Mouse (Mus musculus): ENCODE results near the gene Sema3f.
A peak's percentile ranks its signal among the peaks of the same experiment; 100 is the strongest.

Gene Sema3f

DNA sequence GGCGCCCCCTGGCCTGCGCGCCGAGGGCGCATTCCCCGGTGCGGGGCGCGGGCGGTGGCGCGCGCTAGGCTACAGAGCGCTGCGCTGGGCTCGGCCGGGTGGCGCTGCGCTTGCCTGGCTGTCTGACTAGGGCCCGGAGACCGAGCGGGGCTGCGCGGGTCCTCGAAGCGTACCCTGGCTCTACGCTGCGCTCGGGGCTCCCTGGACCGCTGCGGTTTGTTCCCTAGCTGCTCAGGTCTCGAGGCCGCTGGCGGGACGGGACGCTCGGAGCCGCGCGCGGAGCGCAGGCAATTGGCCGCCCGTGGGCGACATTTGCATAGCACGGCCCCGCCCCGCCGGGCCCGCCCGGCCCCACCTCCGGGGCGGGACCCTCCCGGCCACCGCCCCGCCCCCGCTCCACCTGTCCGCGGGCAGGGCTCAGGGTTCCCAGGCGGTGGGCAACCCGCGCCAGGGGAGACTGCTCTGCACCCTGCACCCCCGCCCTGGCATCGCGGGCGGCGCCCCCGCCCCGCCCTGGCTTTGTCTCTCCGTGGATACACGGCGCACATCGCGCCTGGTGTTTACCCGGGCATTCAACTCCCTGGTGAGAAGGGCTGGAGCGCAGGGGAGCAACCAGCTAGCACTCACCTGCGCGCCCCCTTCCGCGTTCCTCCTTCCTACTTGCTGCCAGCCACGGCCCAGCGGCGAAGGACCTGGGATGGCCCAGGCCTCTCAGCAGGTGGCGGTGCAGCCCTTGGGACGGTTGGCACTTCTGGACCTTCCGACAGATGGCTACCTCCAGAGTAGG lies at the start of gene Sema3f:
Sema3f (minus strand) TSS at position 779 of the 787 bp plus-strand sequence.
- peak; percentile 70 for DNase-seq (ENCODE audit: low read depth)

DNA sequence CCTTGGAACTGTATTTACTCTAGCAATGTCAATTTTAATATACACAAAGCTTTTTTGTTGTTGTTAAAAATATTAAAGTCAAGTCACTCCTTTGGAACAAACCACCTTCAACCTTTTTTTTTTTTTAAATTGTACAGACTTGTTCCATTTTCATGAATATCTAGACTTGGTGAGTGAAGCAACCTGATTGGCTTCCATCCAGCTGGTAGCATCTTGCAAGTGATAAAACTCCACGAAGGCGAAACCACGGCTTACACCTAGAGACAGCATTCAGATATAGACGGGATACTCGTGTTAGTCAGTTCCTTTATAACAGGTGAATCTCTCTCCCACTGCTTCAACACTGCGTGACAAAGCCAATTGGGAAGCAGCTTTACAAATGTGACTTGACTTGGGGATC lies 49.3 kb upstream of the Sema3f start:
- no peak for DNase-seq (ENCODE audit: low read depth)

DNA sequence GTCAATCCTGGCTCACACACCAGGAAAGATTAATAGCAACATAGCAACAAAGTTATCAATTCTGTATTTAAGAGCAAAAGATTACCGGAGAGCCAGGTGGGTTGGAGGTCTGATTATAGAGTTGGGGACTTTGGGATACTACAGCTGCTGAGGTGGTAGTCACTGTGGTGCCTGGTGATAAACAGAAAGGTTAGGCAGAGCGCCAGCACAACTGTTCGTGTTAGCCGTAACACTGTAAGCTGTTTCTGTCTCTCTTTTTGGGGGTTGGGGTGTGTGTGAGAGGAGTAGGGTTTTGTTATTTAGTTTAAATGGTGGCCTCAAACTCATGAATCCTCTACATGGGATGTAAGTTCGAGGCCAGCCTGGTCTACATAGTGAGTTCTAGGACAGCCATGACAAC lies 40.1 kb upstream of the Sema3f start:
- DNase-seq (ENCODE audit: low read depth), result no peak

DNA sequence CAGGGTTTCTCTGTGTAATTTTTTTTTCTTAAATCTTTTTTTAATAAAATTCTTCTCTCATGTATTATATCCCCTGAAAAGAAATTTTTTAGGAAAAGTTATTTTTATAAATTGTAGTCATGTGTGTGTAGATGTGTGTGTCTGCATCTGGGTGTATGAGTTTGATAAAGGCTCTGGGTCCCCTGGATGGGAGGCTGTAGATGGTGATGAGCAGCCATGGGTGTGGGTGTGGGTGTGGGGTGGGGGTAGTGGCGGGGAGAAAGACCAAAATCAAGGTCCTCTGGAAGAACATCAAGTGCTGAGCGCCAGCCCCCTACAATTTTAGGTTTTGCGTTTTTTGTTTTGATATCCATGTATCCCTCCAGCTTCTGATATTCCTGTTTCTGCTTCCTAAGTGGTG lies 37.8 kb upstream of the Sema3f start:
- DNase-seq (ENCODE audit: low read depth), result no peak

DNA sequence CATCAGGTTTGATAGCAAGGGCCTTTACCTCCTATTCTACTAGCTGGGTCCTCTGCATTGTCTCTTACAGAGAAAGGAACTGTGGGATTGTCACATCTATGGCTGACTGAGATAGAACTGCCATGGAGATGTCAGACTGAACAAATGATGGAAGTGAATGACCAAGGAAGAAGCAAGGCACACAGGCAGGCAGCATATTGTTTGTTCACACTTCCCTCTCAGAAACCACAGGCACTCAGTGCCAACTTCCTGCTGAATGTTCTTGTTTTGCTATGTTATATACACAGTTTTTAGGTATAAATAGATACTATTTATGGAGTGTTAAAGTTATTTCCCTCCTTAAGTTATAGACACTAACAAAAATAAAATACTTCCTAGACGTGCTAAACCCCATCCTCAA lies 37.0 kb upstream of the Sema3f start:
- DNase-seq (ENCODE audit: low read depth), result peak; percentile 44

DNA sequence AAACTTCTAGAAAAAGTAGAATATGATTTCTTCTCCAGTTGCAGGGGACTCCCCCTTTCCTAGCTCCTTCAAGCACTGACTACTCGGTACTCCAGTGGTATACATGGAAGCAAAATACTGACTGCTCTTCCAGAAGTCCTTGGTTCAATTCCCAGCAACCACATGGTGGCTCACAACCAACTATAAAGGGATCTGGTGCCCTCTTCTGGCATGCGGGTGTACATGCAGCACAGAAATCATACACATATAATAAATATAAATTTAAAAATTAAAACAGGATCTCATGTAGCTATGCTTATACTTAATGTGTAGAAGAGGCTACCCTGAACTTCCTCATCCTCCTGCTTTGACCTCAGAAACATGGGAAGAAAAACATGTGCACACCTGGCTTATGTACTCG lies 36.4 kb upstream of the Sema3f start:
- peak; percentile 37 for DNase-seq (ENCODE audit: low read depth)

DNA sequence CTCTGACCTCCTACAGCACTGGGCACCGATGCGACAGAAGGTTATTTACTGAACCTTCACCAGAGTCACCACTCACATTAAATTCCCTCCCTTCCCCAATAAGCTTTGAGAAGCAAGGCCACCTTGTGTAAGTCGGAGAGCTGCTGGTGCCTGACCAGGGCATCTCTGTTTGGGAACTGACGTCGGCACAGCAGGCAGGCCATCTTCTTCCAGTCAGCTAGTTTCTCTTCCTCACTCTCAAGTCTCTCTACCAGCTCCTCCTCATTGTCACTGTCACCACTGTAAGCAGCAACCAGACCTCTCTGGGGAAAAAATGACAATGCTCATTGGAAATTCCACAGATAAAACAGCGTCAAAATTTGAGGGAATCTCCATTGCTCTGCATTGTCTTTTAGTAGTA lies 33.8 kb upstream of the Sema3f start:
- DNase-seq (ENCODE audit: low read depth), result no peak

DNA sequence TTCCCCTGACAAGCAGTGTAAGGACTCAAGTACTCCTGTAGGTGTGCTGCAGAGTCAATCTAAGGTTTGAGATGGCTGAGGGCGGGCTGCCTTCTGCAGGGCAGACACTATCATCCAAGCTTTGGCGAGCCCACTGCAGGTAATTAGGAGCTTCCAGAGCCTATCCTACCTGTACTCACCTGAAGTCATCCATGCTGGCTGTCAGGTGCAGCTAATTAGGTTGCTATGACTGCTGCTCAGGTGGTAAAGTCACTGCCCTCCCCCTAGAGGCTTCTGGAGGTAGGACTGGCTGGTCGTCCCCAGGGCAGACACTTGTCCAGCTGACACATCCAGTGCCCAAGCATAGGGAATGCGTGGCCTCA lies 28.5 kb upstream of the Sema3f start:
- peak; percentile 66 for DNase-seq (ENCODE audit: low read depth)

DNA sequence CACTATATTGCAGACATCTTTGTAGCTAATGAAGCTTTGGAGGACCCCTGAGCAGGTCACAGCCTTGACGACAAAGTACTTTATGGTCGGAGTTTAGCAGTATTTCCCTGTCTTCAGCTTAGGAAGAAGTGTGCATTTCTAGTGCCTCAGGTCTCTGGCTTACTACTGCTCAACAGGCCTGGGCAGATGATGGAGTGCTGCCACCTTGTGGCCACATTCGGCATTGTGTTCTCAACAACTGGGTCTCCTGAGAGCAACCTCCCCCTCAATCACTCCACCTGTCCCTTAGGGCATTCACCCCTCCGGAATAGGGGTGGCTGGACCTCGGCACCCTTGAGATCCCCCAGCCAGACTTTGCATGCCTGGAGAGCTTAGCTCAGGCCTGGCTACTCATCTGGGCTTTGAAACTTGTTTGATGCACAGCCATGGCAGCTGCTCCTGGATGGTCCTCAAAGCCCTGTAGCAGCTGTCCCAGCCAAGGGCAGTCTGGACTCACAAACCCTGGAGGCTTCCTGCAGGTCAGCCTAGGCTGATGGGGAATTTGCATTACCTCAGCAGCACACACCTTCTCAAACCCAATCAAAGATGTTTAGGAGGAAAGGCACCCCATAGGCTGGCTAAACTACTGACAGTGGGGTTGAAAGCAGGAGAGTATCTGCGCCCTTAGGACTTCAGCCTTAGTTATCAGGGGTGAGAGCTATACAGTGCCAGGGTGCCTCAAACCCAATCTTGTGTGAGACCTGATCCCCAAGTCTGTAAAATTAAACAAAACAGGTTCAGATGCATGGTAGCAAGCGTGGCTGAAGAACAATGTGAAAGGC lies 28.0 kb upstream of the Sema3f start:
- DNase-seq (ENCODE audit: low read depth), result peak; percentile 81

DNA sequence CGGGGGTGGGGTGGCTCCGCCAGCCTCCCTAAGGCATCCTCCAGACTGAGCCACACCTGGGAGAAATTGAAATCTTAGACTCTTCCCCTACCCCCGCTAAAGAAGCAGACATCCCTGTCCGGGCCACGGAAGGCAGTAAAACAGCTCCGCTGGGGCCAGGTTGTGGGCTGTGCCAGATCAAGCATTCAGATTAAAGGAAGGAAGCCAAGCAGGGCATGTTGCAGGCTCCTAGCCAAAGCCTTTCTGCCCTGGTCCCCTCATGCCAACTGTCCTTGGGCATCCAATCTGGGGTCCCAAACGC lies 25.9 kb upstream of the Sema3f start:
- peak; percentile 56 for DNase-seq (ENCODE audit: low read depth)

DNA sequence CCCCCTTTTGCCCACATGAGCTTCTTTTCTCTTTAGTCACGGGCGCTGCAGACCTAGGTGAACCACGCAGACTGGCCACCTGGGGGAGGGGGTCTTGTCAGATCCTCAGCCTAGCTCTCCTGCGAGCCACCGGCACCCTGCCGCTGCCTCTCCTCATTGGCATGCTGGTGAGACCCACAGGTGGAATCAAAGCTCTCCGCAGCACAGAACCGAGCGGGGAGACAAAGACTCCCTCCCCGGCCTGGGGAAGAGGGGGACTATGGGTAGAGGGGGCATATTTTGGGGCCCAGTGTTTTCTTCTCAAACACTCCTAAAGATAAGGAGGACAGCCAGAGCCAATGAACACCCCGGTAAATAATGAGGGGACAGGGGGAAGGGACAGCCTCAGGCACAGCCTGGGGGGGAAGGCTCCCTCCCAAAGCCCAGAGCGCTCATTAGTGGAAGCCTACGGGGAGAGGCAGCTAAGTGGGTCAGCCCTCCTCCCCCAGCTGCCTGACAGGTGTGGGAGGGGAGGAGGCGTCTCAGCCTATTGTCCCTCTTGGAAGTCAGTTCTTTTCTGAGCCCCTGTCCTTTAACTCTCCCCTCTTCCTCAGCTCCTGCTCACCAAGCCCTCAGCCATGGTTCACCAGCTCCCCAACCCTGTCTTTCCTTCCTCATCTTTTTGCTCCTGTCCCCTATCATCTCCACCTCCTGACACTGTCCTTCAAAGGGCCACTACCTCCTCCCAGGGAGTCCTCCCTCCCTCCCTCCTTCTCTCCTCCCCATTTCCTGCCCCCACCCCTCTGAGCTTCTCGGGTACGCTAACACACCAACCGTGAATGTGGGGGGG lies 25.3 kb upstream of the Sema3f start:
- no peak for DNase-seq (ENCODE audit: low read depth)

DNA sequence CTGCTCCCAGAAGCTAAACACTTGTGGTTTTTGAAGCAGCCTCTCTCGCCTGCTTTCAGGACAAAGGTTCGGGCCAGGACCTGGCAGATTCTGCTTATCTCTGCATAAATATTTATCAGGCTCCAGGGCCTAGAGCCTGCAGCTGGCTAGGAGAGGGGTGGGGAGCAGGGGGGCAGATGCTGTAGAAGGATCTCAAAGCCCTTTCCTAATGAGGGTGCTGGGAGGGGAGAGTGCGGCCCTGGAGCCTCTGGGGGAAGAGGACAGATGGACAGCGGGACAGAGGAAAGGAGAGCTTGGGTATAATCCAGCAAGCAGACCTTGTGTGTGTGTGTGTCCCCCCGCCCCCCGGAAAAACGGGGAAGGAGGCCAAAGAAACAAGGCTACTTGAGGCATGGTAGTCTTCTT lies 24.3 kb upstream of the Sema3f start:
- no peak for DNase-seq (ENCODE audit: low read depth)

DNA sequence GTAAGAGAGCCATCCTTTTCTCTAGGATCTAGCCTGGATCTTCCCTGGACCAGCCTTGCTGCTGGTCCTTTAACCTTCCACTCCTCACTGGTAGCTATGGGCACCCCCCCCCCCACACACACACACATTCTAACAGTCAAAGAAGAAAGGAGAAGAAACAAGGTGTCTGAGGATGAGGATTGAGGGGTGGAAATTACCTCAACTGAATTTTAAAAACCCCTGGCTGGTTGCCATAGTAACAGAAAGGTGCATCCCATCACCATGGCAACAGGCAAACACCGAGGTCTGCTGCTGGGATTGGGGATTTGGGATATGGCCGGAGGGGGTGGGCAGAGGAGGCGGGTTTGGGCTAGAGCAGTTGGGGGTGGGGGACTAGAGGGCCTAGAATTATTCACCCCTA lies 19.4 kb upstream of the Sema3f start:
- DNase-seq (ENCODE audit: low read depth), result no peak

DNA sequence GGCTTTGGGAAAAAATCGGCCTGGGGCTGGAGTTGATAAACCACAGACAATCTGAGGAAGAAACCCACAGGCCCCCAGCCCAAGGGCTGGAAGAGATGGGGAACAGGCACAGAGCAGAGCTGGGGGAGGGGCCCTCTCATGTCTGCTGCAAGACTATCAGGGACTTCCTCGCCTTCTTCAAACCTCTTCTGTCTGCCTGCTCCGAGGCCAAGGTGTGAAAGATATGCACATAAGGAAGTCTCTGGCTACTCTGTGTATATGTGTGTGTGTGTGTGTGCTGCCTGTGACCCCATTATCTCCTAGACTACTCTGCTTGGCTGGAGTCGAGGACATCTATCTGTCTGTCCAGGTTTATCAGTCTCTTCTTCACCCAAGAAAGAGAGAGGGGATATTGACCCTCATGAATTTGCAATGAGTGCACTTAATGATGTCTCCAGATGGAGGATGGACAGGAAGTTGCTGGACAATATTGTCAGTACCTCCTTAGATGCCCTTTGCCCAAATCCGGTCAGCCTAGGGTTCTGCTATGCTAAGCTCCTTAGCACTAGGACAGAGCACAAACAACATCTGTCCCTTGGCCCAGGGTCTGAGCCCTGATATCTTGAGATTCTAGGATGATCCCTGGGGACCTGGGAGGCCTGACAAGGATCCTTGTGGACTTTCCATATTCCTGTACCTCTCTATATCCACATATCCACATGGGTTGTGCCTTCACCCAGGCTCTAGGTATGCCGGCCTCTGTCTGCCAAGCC lies 18.8 kb upstream of the Sema3f start:
- DNase-seq (ENCODE audit: low read depth), result no peak

DNA sequence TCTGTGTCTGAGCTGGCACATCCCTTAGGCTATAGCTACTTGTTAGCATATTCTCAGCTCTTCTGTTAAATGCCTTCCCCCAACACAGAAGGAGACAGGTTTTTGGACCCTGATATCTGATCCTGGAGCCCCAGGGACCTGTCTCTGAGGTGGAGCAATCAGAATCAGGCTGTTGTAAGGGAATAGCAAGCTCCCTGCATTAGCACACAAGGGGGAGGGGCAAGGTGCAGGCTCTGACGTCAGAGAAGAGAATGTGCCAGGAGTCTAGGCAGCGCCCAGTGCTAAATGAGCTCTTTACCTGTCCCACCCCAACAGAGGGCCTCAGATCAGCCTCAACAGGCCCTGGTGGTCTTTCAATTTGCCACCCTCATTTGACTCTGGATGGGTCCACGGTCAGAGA lies 16.8 kb upstream of the Sema3f start:
- no peak for DNase-seq (ENCODE audit: low read depth)

DNA sequence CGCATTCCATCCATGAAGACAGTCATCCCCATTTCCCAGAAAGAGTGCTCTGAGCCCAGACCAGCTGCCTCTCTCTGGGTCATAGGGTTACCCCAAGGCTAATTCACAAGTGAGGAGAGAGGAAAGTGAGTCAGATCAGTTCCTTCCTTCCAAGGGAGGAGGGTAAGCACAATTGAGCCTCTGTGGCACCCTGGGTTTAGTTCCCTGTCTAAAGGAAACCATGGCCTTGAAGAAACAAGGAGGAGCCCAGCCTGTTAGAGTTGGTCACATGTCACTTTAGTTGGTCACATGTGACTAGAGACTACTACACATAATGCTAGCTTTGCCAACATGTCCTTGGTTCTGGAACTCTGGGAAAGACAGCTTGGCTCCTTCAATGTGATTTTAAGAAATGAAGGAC lies 14.5 kb upstream of the Sema3f start:
- DNase-seq (ENCODE audit: low read depth), result peak; percentile 96

DNA sequence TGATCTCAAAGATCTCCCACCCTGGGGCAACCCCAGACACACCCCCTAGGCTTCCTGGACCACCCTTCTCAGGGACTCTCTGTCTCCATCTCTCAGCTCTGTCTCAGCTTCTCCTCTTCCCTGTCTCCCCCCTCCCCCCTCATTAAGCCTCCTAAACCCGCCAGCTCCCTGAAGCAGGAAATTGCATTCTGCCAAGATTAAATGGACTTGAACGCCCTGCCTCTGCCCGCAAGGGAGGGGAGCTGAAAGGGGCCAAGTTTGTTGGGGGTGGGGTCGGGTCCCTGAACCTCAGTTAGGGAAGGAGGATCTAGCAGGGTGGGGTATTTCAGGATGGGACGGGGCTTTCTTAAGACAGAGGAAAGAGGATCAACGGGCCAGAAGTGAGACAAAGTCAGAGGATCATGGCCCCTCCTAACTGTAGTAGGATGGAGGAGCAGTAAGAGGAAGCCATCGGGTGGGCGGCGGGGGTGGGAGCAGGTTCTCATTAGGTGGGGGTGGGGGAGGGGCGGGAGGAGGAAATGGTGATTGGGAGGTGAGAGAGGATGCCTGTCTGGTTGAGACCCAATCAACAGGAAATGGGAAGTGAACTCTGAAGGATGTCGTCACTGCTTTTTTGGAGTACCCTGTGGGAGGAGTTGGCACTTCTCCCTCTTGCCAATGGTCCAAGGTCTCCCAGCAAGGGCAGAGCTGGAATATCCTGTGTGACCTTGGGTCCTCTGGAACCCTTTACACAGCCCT lies 13.7 kb upstream of the Sema3f start:
- DNase-seq (ENCODE audit: low read depth), result peak; percentile 69

DNA sequence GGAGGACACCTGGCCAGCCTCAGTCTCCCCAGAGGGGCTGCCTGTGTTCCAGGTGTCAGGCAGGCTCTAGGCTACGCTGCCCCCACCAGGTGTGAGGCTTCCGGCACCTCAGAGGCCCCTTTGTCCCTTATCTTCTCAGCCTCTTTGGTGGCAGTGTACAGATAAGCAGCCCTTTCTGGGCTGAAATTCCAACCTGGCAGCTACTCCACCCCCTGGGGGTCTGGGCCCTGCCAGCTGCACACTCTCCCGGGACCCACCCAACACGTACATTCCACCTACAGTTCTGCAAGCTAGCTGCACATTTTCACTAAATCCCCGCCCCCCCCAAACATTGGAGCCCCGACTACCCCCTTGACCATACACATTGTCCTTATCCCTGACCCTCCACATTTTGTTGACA lies 13.0 kb upstream of the Sema3f start:
- DNase-seq (ENCODE audit: low read depth), result no peak

DNA sequence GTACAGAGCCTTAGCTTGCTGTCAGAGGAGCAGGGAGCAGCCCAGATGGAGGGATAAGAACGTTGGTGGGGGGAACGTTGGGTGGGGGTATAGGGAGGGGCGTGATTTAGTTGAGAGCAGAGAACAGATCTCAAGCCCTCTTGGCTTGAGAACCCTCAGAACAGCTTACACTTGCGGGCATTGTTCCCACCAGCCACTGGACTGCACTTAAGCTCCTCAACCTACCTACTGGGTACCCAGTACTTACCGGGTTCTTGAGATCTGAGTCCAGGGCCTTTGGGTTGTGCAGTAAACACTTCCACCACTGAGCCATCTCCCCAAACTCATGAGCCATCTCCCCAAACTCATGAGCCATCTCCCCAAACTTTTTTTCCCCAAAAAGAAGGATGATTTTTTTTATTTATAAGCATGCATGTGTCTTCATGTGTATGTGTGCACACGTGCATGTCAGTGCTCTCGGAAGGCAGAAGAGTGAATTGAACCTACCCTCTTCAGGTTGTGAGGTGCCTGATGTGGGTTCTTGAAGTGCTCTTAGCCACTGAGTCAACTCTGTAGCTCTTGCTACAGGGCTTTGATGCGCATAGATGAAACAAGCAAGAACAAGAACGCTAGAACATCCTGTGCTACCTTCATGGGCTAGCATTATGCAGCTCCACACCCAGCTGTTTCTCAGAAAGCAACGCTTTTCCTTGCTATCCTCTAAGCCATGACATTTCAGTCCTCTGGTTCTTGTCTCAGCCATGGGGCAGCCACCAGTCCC lies 8.7 kb upstream of the Sema3f start:
- no peak for DNase-seq (ENCODE audit: low read depth)

DNA sequence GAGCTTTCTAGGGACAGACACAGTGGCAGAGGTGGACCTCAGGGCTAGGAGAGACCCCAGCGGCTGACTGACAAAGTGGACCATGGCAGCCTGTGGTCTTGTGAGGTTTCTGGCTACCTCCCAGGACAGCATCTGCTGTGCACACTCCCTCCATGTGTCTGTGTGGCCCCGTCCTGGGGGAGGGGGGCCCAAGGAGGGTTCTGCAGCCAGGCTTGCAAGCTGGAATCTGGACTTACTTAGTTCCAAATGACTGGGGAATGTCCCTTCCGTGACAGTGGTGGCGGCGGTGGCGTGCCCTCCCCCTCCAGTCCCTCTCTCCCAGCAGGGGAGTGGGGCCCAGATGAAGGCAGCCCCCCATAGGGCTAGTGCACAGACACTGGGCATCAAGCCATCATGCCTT lies 6.7 kb upstream of the Sema3f start:
- DNase-seq (ENCODE audit: low read depth), result no peak

DNA sequence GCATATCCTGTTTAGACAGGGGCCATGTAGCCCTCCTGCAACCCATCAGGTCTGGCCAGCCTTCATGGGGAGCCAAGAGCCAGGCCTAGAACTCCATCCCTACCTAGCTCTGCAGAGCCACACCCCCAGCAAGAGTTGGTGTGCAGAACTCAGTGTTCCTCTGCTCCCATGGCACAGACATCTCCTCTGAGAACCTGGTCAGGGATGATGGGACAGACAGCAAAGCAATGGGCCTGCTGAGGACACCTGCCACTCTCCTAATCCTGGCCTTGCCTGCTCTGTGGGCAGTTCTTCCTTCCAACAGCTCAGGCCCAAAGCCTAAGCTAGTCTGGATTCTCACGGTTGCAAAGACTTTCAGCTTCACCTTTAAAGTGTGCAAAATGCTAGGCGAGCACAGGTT lies 5.4 kb upstream of the Sema3f start:
- DNase-seq (ENCODE audit: low read depth), result no peak

Measured in 416B (cell line).